ENCODE assay signal across 8 mouse cellular contexts in genomic region chr6:82971031-82971430, GRCm38 (mm10). TPM values are rescaled to one million over a fixed set of nuclear protein-coding genes. Genes with fewer than 3 reads are reported as not detected.
A peak's percentile ranks its signal among the peaks of the same experiment; 100 is the strongest.
DNase-seq lines count a peak whose midpoint lies in the region; ATAC-seq and TF ChIP-seq lines count a peak whose summit lies in the region.

No protein-coding gene starts in this region.

- no peak for TF ChIP-seq POLR2A in spleen, adult 2 months (IDR thresholded peaks at IDR 0.05; ENCODE audit: low read depth, low read length)

- intact Hi-C loops in gastrocnemius, adult 2 months (cut with DNase I) = loop anchor here (2.0 kb wide), 2 partner anchors 52 to 256 kb away; no protein-coding TSS in a partner anchor
- intact Hi-C loops in left cerebral cortex, postnatal 14 days (cut with DNase I) = loop anchor here (2.0 kb wide), 2 partner anchors 54 to 230 kb away; no protein-coding TSS in a partner anchor

- no peak overlapping the region for H3K9ac ChIP-seq in intestine, postnatal 0 days (ENCODE audit: low read depth, low read length)
- H3K9ac ChIP-seq in midbrain, embryonic 12.5 days (replicated peaks) = no peak overlapping the region

- H3K27ac ChIP-seq in gastrocnemius, adult 2 months = no peak overlapping the region
- no peak overlapping the region for H3K27ac ChIP-seq in intestine, postnatal 0 days (ENCODE audit: low read depth, low read length)
- H3K27ac ChIP-seq in midbrain, embryonic 12.5 days (replicated peaks) = no peak overlapping the region
- no peak overlapping the region for H3K27ac ChIP-seq in spleen, adult 2 months (ENCODE audit: insufficient read depth, low read length)

- TF ChIP-seq CTCF in gastrocnemius, adult 2 months (IDR thresholded peaks at IDR 0.05) = peak; percentile 82
- TF ChIP-seq CTCF in intestine, postnatal 0 days (IDR thresholded peaks at IDR 0.05; ENCODE audit: low read depth) = peak; percentile 93
- peak; percentile 39; the same call in 1 of the 2 replicates for TF ChIP-seq CTCF in spleen, adult 2 months (IDR thresholded peaks at IDR 0.05; ENCODE audit: extremely low read depth, insufficient read depth, insufficient read length, insufficient replicate concordance)

- H3K4me2 ChIP-seq in intestine, postnatal 0 days (replicated peaks; ENCODE audit: low read depth) = no peak overlapping the region
- H3K4me2 ChIP-seq in midbrain, embryonic 12.5 days (replicated peaks) = no peak overlapping the region

- DNase-seq in urinary bladder, adult 18-20 months (ENCODE audit: low spot score in 2 of 2) = peak; percentile 18 to 39
- DNase-seq in urinary bladder, adult 2 months (ENCODE audit: low spot score) = no peak
- peak; percentile 76 to 85 for DNase-seq in cerebellum, postnatal 14 days
- DNase-seq in gastrocnemius, adult 2 months = peak; percentile 33
- DNase-seq in left cerebral cortex, postnatal 14 days (ENCODE audit: low spot score in 2 of 2) = peak; percentile 62 to 76
- DNase-seq in spleen, adult 2 months (ENCODE audit: low read depth in 1 of 2, low spot score in 2 of 2) = peak; percentile 10 to 19

- no peak overlapping the region for H3K4me3 ChIP-seq in gastrocnemius, adult 2 months
- no peak overlapping the region for H3K4me3 ChIP-seq in intestine, postnatal 0 days (ENCODE audit: low read depth, low read length)
- H3K4me3 ChIP-seq in midbrain, embryonic 12.5 days = no peak overlapping the region
- H3K4me3 ChIP-seq in spleen, adult 2 months (ENCODE audit: extremely low read depth, insufficient read depth, insufficient read length) = no peak overlapping the region

- H3K4me1 ChIP-seq in intestine, postnatal 0 days (replicated peaks; ENCODE audit: control insufficient read depth, insufficient read depth, low read length) = no peaks in the 10 kb centered on the region
- no peaks in the 10 kb centered on the region for H3K4me1 ChIP-seq in midbrain, embryonic 12.5 days
- no peaks in the 10 kb centered on the region for H3K4me1 ChIP-seq in spleen, adult 2 months (ENCODE audit: control insufficient read depth, insufficient read depth, insufficient read length)

- H3K36me3 ChIP-seq in intestine, postnatal 0 days (ENCODE audit: control insufficient read depth, insufficient read depth) = no peaks in the 10 kb centered on the region
- H3K36me3 ChIP-seq in midbrain, embryonic 12.5 days = no peaks in the 10 kb centered on the region
- H3K36me3 ChIP-seq in spleen, adult 2 months (ENCODE audit: control insufficient read depth, insufficient read depth, low read length) = no peaks in the 10 kb centered on the region

- WGBS in intestine, postnatal 0 days = 10% methylated on average over 5 of the region's 5 CpGs
- WGBS in midbrain, embryonic 12.5 days = 12% methylated on average over 5 of the region's 5 CpGs
- WGBS in spleen, adult 2 months = 13% methylated on average over 5 of the region's 5 CpGs

- H3K9me3 ChIP-seq in intestine, postnatal 0 days (ENCODE audit: control insufficient read depth) = no peaks in the 10 kb centered on the region
- H3K9me3 ChIP-seq in midbrain, embryonic 12.5 days = no peaks in the 10 kb centered on the region

- peak; percentile 43; the same call in 1 of the 2 replicates for ATAC-seq in intestine, postnatal 0 days
- peak; percentile 52; the same call in 1 of the 2 replicates for ATAC-seq in midbrain, embryonic 12.5 days (ENCODE audit: low FRiP score, low read depth)

- H3K27me3 ChIP-seq in intestine, postnatal 0 days (replicated peaks; ENCODE audit: control insufficient read depth, insufficient read depth, low read length) = no peaks in the 10 kb centered on the region
- H3K27me3 ChIP-seq in midbrain, embryonic 12.5 days = no peaks in the 10 kb centered on the region
- H3K27me3 ChIP-seq in spleen, adult 2 months (ENCODE audit: control insufficient read depth, insufficient read depth, low read length) = no peaks in the 10 kb centered on the region

RNA-seq across cellular contexts. Expression of gene M1ap, which starts 24.3 kb away (rescaled TPM):
- 0.30 and 0.62 TPM in 2 replicates for polyA plus RNA-seq in urinary bladder, adult 2 months (2012; rRNA removed)
- total RNA-seq in gastrocnemius, adult 2 months (2021) = under 1 TPM in 1 of 2 experiments, not detected in 1; 0.45 TPM
- polyA plus RNA-seq in intestine, postnatal 0 days (2015; fragmentation: Nextera tagmentation; extraction: Ambion mirVana) = 0.16 TPM in 1 of 2 replicates, not detected in the other
- under 1 TPM in 1 of 2 experiments, not detected in 1; 0.23 TPM for total RNA-seq in left cerebral cortex, postnatal 14 days (2021)
- 0.09 and 0.12 TPM in 2 replicates for polyA plus RNA-seq in midbrain, embryonic 12.5 days (2016; fragmentation: Nextera tagmentation; extraction: Ambion mirVana)
- polyA plus RNA-seq in spleen, adult 2 months (2012; rRNA removed) = 2.6 and 2.8 TPM in 2 replicates

RNA-seq across cellular contexts. Expression of gene Sema4f, which starts 31.5 kb away (rescaled TPM):
- polyA plus RNA-seq in urinary bladder, adult 2 months (2012; rRNA removed) = 0.31 and 0.43 TPM in 2 replicates
- total RNA-seq in gastrocnemius, adult 2 months (2021) = under 1 TPM in 1 of 2 experiments, not detected in 1; 0.05 TPM
- polyA plus RNA-seq in intestine, postnatal 0 days (2015; fragmentation: Nextera tagmentation; extraction: Ambion mirVana) = 0.56 and 0.64 TPM in 2 replicates
- total RNA-seq in left cerebral cortex, postnatal 14 days (2021) = 10 to 100 TPM; 44.5 to 45.6 TPM
- 6.4 and 7.4 TPM in 2 replicates for polyA plus RNA-seq in midbrain, embryonic 12.5 days (2016; fragmentation: Nextera tagmentation; extraction: Ambion mirVana)
- polyA plus RNA-seq in spleen, adult 2 months (2012; rRNA removed) = 3.2 TPM in 2 replicates

Comparison
In these comparisons a context has a peak if more than half of its experiments do, and no peak if none do; other contexts are left out.
1. CTCF ChIP-seq: peak in every context shown above with its lines; median percentile 93 in intestine, postnatal 0 days; 82 in gastrocnemius, adult 2 months; 39 in spleen, adult 2 months.